Mouse (Mus musculus): Measurements from ENCODE around the gene Dynlt3. TPM values are rescaled to one million over a fixed set of nuclear protein-coding genes. Genes with fewer than 3 reads are reported as not detected.
"Not testable (repeated sequence)": the region's sequence is repeated elsewhere in the genome, so short reads cannot be mapped to it uniquely, and the experiment has no call there.

The Dynlt3 gene
- polyA plus RNA-seq (2015; fragmentation: Nextera tagmentation; extraction: Ambion mirVana), result 101 and 102 TPM in 2 replicates

DNA sequence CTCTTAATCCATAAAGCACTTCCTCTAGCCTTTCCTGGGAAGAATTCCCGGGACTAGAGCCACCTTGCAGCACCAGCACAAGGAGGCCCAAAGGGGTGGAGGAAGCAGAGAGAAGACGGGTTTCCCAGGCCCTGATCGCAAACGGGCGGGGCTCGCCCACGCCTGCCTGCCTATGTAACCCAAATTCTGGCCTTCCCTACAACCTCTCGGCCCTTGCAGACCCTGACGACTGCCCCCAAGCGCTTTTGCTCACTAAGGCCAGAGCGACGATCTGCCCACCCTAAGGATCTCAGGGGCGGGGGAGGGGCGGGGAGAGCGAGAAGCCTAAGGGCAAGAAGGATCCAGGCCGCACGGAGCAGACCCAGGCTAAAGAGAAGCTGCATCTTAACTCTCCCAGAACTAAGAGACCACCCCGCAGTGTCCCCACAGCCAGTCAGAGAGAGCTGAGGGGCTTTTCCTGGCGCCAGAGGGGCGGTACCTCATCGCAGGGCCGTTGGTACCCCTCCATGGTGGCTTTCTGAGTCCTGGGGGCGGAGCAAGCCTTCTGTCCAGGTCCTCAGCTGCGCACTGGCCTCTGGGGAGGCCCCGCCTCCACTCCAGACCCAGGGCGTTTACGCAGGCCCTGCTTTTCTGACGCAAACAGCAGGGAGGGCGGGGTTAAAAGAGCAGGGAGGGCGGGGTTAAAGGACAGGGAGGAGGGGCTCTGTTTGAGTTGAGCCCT, at the start of gene Dynlt3:
TSS of gene Dynlt3 (minus strand) at position 613 of the 721 bp plus-strand sequence.
- Histone ChIP-seq H3K9me3 (ENCODE audit: low read length) (no peaks in the 10 kb centered on the region), H3K36me3 (ENCODE audit: insufficient read depth, low read length) (no peaks in the 10 kb centered on the region), H3K4me1 (ENCODE audit: insufficient read depth, low read depth, low read length) (no peaks in the 10 kb centered on the region), H3K27ac (ENCODE audit: low read length) (peak within 1 kb of the TSS; percentile 73), H3K27me3 (replicated peaks; ENCODE audit: insufficient read depth, low read length) (no peaks in the 10 kb centered on the region), H3K9ac (replicated peaks; ENCODE audit: low read depth) (peak within 1 kb of the TSS; percentile 46), H3K4me2 (replicated peaks; ENCODE audit: low read depth, low read length) (peak within 1 kb of the TSS; percentile 40), H3K4me3 (ENCODE audit: low read depth, low read length) (peak within 1 kb of the TSS; percentile 54)
- ATAC-seq (peak; percentile 100), DNase-seq (ENCODE audit: low spot score) (peak; percentile 93)
- WGBS, result 11% methylated on average over 23 of the region's 30 CpGs
- TF ChIP-seq CTCF (IDR thresholded peaks at IDR 0.05) (no peak), EP300 (IDR thresholded peaks at IDR 0.05) (no peak)

DNA sequence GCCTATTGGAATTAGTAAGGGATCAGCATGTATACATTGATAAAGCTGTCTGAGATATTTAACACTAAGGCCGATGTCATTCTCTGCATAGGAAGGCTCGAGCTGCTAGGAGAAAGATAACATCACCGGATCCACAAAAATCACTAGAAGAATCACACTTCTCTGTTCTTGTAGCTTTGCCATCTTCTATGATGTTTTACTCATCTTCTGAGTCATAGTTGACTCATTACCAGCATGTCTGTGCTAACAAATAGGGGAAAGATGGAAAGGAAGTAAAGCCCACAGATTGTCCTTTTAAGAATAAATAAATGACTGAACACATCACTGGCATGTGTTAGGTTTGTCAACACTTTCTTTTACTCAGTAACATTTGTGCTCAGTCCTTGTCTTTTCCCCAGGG, 37.0 kb upstream of the Dynlt3 start:
- Histone ChIP-seq H3K9ac (replicated peaks; ENCODE audit: low read depth) (no peak overlapping the region), H3K4me3 (ENCODE audit: low read depth, low read length) (no peak overlapping the region), H3K9me3 (ENCODE audit: low read length) (no peaks in the 10 kb centered on the region), H3K4me2 (replicated peaks; ENCODE audit: low read depth, low read length) (no peak overlapping the region), H3K27ac (ENCODE audit: low read length) (no peak overlapping the region), H3K4me1 (ENCODE audit: insufficient read depth, low read depth, low read length) (no peaks in the 10 kb centered on the region), H3K36me3 (ENCODE audit: insufficient read depth, low read length) (no peaks in the 10 kb centered on the region), H3K27me3 (replicated peaks; ENCODE audit: insufficient read depth, low read length) (no peaks in the 10 kb centered on the region)
- no peak for TF ChIP-seq CTCF (IDR thresholded peaks at IDR 0.05)
- ATAC-seq, result no peak
- 72% methylated on average over 3 of the region's 3 CpGs for WGBS
- DNase-seq (ENCODE audit: low spot score), result no peak

DNA sequence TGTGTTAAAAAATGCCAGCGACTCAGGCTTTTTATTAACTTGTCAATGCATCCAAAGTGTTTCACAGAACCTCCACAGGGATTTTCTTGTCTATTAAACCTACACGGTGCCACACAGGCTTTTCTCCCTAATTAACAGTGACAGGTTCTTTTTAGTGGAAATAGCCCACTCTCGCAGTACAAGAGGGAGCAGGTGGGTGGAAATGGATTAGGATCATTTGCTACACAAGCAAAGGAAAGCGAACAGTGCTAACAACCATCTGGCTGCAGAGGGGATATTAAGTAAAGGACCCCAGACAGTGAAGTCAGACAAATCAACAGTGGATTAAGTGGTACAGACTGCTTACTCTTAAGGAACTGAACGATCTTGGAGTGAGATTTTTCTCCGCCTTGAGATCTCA, 33.2 kb upstream of the Dynlt3 start:
- no peaks in the 10 kb centered on the region for H3K9me3 ChIP-seq (ENCODE audit: low read length)
- H3K4me1 ChIP-seq (ENCODE audit: insufficient read depth, low read depth, low read length), result no peaks in the 10 kb centered on the region
- no peak overlapping the region for H3K4me3 ChIP-seq (ENCODE audit: low read depth, low read length)
- no peak overlapping the region for H3K4me2 ChIP-seq (replicated peaks; ENCODE audit: low read depth, low read length)
- no peaks in the 10 kb centered on the region for H3K27me3 ChIP-seq (replicated peaks; ENCODE audit: insufficient read depth, low read length)
- ATAC-seq (no peak), DNase-seq (ENCODE audit: low spot score) (no peak)
- no peaks in the 10 kb centered on the region for H3K36me3 ChIP-seq (ENCODE audit: insufficient read depth, low read length)
- no peak overlapping the region for H3K9ac ChIP-seq (replicated peaks; ENCODE audit: low read depth)
- H3K27ac ChIP-seq (ENCODE audit: low read length), result no peak overlapping the region
- 78% methylated on average over 6 of the region's 6 CpGs for WGBS
- no peak for TF ChIP-seq EP300 (IDR thresholded peaks at IDR 0.05)
- no peak for TF ChIP-seq CTCF (IDR thresholded peaks at IDR 0.05)

DNA sequence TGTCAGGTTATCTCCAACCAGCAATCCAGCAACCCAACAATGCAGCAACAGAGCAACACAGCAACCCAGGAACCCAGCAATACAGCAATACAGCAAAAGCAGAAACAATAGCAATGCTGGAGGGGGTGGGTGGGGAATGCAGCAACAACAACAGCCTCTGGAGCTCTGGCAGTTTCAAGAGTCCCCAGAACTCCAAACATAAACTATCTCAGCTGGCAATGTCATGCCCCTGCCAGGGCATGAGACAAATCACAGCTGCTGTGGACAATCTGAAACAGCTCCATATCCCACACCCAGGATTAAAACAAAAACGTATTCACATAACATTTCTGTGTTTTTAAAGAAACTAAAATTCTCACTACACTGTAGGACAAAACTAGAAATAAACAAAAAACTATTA, 9.2 kb upstream of the Dynlt3 start:
- DNase-seq (ENCODE audit: low spot score) (peak; percentile 10), ATAC-seq (peak; percentile 21; the same call in 1 of the 2 replicates)
- WGBS, result 31% methylated on average over 1 of the region's 1 CpGs
- Histone ChIP-seq H3K36me3 (ENCODE audit: insufficient read depth, low read length) (no peaks in the 10 kb centered on the region), H3K4me3 (ENCODE audit: low read depth, low read length) (no peak overlapping the region), H3K4me2 (replicated peaks; ENCODE audit: low read depth, low read length) (no peak overlapping the region), H3K4me1 (ENCODE audit: insufficient read depth, low read depth, low read length) (no peaks in the 10 kb centered on the region), H3K9me3 (ENCODE audit: low read length) (no peaks in the 10 kb centered on the region), H3K27ac (ENCODE audit: low read length) (no peak overlapping the region), H3K9ac (replicated peaks; ENCODE audit: low read depth) (no peak overlapping the region), H3K27me3 (replicated peaks; ENCODE audit: insufficient read depth, low read length) (no peaks in the 10 kb centered on the region)
- TF ChIP-seq EP300 (IDR thresholded peaks at IDR 0.05), result no peak

DNA sequence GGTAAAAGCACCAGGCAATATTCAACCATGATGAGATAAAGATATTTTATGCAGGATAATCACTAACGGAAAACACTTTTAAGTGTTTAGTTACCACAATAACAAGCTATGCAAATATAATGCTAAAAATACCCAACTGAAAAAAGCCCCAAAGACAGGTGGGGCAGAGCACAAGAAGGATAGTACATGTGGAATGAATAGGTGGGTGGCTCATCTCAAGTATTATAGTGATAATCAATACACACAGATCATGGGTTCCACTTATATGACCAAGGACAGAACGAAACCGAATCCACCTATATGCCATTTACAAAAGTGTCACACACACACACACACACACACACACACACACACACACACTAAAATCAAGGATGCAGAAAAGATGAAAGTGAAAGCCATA, 8.6 kb upstream of the Dynlt3 start:
- H3K4me2 ChIP-seq (replicated peaks; ENCODE audit: low read depth, low read length), result no peak overlapping the region
- no peak for TF ChIP-seq EP300 (IDR thresholded peaks at IDR 0.05)
- TF ChIP-seq CTCF (IDR thresholded peaks at IDR 0.05), result no peak
- no peak overlapping the region for H3K9ac ChIP-seq (replicated peaks; ENCODE audit: low read depth)
- no peaks in the 10 kb centered on the region for H3K4me1 ChIP-seq (ENCODE audit: insufficient read depth, low read depth, low read length)
- H3K27me3 ChIP-seq (replicated peaks; ENCODE audit: insufficient read depth, low read length), result no peaks in the 10 kb centered on the region
- no peak overlapping the region for H3K4me3 ChIP-seq (ENCODE audit: low read depth, low read length)
- 84% methylated on average over 3 of the region's 3 CpGs for WGBS
- no peak for DNase-seq (ENCODE audit: low spot score)
- ATAC-seq, result no peak
- H3K36me3 ChIP-seq (ENCODE audit: insufficient read depth, low read length), result no peaks in the 10 kb centered on the region
- H3K9me3 ChIP-seq (ENCODE audit: low read length), result no peaks in the 10 kb centered on the region
- H3K27ac ChIP-seq (ENCODE audit: low read length), result no peak overlapping the region

DNA sequence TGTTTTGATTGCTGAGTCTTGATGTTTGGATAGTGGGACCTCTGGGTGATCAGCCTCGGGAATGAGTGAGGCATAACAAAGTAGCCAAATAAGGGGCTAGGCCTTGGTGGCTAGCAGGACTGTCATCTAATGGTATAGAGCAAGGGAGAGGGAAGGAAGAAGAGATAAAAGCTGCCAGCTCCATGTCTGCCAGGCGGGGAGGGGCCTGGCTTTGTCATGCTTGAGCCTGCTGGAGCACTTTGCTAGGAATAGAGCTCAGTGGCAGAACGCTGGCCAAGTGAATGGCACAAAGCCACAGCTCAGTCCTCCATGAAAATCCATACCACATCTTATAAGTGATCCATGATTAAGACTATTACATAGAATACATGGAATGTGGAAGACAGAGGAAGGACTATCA, 10.0 kb downstream of the Dynlt3 start:
- H3K9me3 ChIP-seq (ENCODE audit: low read length), result no peaks in the 10 kb centered on the region
- no peaks in the 10 kb centered on the region for H3K27me3 ChIP-seq (replicated peaks; ENCODE audit: insufficient read depth, low read length)
- no peak overlapping the region for H3K4me3 ChIP-seq (ENCODE audit: low read depth, low read length)
- no peak overlapping the region for H3K27ac ChIP-seq (ENCODE audit: low read length)
- 59% methylated on average over 3 of the region's 3 CpGs for WGBS
- TF ChIP-seq CTCF (IDR thresholded peaks at IDR 0.05) (no peak), EP300 (IDR thresholded peaks at IDR 0.05) (no peak)
- DNase-seq (ENCODE audit: low spot score) (no peak), ATAC-seq (no peak)
- no peaks in the 10 kb centered on the region for H3K4me1 ChIP-seq (ENCODE audit: insufficient read depth, low read depth, low read length)
- H3K4me2 ChIP-seq (replicated peaks; ENCODE audit: low read depth, low read length), result no peak overlapping the region
- H3K36me3 ChIP-seq (ENCODE audit: insufficient read depth, low read length), result no peaks in the 10 kb centered on the region
- no peak overlapping the region for H3K9ac ChIP-seq (replicated peaks; ENCODE audit: low read depth)

DNA sequence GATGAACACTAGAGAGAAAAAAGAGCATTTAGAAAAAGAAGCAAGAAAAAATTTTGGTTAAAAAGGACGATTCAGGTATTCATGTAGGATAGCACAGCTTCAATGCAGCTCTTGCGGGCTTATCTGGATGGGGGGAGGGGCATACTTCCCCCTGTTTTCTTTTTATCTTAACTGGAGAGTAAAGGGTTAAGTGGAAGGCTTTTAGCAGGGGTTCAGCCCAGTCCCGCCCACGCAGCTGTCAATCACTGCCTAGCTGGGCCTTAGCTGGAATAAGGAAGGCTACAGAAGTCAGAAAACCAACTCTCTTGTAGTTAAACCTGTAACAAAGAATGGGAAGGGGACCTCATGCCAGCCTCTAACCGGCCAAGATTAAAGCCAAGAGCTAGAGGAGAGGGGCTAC, 22.2 kb downstream of the Dynlt3 start:
- H3K4me1 ChIP-seq (ENCODE audit: insufficient read depth, low read depth, low read length); H3K9me3 ChIP-seq (ENCODE audit: low read length); H3K27me3 ChIP-seq (replicated peaks; ENCODE audit: insufficient read depth, low read length); H3K4me2 ChIP-seq (replicated peaks; ENCODE audit: low read depth, low read length); DNase-seq (ENCODE audit: low spot score); H3K27ac ChIP-seq (ENCODE audit: low read length); ATAC-seq; H3K9ac ChIP-seq (replicated peaks; ENCODE audit: low read depth); H3K36me3 ChIP-seq (ENCODE audit: insufficient read depth, low read length); H3K4me3 ChIP-seq (ENCODE audit: low read depth, low read length): not testable (repeated sequence)
- 57% methylated on average over 5 of the region's 5 CpGs for WGBS

DNA sequence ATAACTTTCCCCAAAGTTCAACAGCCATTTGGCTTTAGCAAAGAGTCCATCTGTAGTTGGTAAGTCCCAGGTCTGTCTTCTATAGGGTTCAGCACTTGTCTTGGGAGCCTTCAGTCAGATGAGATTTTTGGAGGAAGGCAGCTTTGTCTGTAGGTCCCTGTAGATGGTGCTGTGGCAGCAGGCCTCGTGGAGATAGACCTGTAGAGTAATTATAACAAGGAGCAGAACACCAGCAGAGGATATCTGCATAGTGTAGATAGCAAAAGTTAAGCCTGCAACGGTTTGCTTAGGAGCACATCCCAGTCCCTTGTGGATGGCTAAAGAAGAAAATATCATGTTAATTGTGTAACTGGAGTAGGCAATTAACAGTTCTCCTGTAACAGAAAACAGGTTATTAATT, 22.7 kb downstream of the Dynlt3 start:
- H3K27ac ChIP-seq (ENCODE audit: low read length); DNase-seq (ENCODE audit: low spot score); H3K9me3 ChIP-seq (ENCODE audit: low read length); H3K4me1 ChIP-seq (ENCODE audit: insufficient read depth, low read depth, low read length); H3K4me2 ChIP-seq (replicated peaks; ENCODE audit: low read depth, low read length); ATAC-seq; H3K27me3 ChIP-seq (replicated peaks; ENCODE audit: insufficient read depth, low read length); H3K36me3 ChIP-seq (ENCODE audit: insufficient read depth, low read length); H3K9ac ChIP-seq (replicated peaks; ENCODE audit: low read depth); H3K4me3 ChIP-seq (ENCODE audit: low read depth, low read length): not testable (repeated sequence)
- WGBS, result 55% methylated on average over 2 of the region's 2 CpGs

Measured in lung, postnatal 0 days (tissue).